Mouse (Mus musculus) cerebellum, adult 18-20 months (tissue): Measurements from ENCODE around the gene Gm20716.

Experiments used
- DNase-seq, 2 experiments: peaks; one replicate each; pipeline ENCODE4 v3.0.0; 2021

Gm20716 gene

GRCm38 (mm10) chr2:168230026-168230728 lies at the start of gene Gm20716, which contains the start of the genes Dpm1 and Mocs3:
TSS of gene Gm20716 (minus strand) at chr2:168230364.
TSS of gene Dpm1 (minus strand) at chr2:168230591.
TSS of gene Mocs3 (plus strand) at chr2:168230622.
- peak; percentile 84 to 88 for DNase-seq

GRCm38 (mm10) chr2:168274374-168274935 lies 44.3 kb upstream of the Gm20716 start:
- peak; percentile 55 to 66 for DNase-seq

GRCm38 (mm10) chr2:168273387-168273786 lies 43.2 kb upstream of the Gm20716 start:
- no peak for DNase-seq

GRCm38 (mm10) chr2:168268033-168268432 lies 37.9 kb upstream of the Gm20716 start:
- no peak for DNase-seq

- DNase-seq = no peak
These were observed 30.7 kb upstream of the Gm20716 start for GRCm38 (mm10) chr2:168260900-168261299.

DNA sequence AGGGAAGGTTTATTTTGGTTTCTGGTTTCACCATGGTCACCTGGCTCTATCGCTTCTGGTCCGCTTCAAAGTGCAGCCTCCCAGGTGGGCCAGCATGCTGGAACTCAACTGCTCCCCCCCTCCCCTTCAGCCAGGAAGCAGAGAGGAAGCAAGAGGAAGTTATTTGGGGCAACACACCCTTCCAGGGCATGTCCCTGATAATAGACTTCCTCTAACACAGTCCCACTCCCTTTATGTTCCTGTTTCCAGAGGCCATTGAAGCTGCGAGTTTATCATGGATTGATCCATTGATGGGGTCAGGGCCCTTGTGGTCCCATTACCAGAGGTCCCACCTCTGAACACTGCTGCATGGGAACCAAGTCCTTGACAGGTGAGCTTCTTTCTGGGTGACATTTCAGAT lies 30.0 kb upstream of the Gm20716 start:
- DNase-seq = no peak

GRCm38 (mm10) chr2:168259046-168259445 lies 28.9 kb upstream of the Gm20716 start:
- DNase-seq = no peak

- no peak for DNase-seq
These were observed 27.0 kb upstream of the Gm20716 start for GRCm38 (mm10) chr2:168257188-168257587.

DNA sequence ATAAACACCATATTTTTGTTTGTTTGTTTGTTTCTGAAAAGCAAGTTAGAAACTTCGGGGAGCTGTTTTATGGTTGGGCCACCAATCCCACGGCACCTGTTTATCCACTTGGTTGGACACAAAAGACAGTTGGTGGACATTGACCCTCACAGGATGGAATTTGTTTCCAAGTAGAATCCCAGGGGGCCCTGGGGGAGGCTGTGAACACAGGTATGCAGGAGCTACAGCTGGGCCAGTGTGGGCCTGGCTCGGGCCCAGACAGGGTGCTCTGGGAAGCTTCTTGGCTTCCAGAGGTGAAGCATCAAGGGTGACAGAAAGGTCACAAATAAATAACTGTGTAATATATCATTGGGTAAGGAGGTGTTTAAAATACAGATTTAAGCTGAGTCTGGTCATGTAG lies 26.3 kb upstream of the Gm20716 start:
- DNase-seq = no peak

- no peak for DNase-seq
These were observed 23.7 kb upstream of the Gm20716 start for GRCm38 (mm10) chr2:168253822-168254221.

DNA sequence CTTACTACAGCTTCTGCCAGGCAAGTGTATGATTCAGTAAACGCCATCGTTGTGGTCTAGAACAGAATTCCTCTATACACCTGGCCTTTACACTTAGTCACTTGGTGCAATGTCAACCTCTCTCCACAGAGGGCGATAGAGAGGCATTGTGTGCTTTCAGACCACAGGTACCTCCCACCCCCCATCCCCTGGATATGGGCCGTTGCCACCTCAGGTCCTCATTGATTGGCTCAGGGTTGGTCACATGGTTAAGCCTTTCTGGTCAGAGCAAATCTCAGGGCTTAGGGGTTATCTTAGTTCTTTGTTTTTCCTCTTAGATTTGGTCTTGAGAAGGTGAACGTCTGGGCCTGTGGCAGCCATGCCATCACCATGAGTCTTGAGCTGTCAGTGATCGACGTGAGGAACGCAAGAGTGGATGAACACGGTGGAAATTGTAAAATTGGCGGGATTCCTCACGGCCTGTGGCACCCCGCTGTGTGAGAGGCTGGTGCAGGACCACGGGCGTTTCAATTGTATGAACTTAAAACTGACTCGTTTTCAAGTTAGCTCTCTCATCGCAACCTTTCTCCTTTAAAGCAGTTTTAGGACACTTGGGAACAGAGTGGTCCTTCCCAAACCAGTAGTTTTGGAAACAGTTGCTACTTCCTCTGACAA lies 22.6 kb upstream of the Gm20716 start:
- DNase-seq = no peak

GRCm38 (mm10) chr2:168250270-168250669 lies 20.1 kb upstream of the Gm20716 start:
- peak; percentile 82 to 88 for DNase-seq

- no peak for DNase-seq
These were observed 18.7 kb upstream of the Gm20716 start for GRCm38 (mm10) chr2:168248856-168249245.

DNA sequence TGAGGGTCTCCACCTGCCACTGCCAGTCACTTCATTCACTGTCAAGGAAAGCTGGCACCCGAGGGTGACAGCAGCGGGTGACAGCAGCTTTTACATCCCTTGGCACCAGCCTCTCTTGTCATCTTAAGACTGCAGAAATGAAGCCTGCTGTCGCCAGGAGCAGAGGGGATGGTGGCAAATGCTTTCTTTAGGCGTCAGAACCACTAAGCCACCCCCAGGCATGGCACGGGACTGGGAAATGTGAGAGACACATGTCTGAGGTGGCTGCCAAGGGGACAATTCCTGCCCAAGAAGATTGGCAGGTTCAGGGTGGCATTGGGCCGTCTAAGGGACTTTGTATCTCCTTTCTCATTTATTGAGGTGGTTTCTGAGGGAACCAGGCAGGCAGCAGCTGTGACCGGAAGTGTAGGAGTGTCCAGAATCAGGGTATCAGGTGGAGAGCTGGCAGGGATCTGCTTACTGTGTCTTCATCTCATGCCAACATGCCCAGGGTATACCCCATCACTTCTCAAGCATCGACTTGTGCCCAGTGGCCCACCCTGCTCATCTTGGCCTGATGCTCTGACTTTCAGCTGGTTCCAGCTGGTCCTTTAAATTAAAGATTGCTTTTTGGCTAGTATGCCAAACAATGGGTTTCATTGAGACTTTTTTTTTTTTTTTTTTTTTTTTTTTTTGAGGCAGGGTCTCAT lies 18.1 kb upstream of the Gm20716 start:
- no peak for DNase-seq

DNA sequence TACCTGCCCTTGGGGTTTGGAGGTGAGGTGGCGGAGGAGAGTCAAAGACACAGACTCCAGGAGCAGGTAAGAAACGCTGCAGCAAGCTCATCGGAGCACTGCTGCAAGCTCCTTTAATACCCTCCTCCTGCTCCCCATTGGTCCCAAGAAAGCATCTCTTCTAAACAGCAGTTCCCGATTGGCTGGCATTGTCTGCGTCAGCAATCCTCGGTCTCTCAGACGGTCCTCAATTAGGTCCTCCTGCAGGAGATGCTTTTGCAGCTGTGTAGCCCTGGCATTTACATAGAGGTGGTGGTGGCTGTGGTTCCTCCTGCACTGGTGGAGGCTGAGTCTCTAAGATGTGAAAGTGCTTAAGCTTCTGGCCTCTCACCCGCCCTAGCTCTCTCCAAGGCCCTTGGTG lies 15.4 kb upstream of the Gm20716 start:
- DNase-seq = no peak

DNA sequence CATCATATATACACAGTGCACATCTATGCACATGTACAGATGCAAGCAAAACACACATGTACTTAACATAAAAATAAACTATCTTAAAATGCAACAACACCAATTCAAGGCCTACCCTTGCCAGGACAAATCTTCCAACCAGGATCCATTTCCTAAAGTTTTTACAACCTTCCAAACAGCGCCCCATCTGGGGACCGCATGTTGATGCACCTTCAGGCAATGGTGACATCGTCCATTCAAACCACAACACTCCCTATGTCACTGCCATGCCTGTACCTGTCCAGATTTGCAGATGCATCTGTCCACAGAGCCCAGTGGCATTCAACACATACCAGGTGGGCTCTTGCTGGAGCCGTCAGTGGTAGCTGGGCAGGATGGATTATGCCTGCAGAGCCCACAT lies 13.1 kb upstream of the Gm20716 start:
- DNase-seq = no peak

DNA sequence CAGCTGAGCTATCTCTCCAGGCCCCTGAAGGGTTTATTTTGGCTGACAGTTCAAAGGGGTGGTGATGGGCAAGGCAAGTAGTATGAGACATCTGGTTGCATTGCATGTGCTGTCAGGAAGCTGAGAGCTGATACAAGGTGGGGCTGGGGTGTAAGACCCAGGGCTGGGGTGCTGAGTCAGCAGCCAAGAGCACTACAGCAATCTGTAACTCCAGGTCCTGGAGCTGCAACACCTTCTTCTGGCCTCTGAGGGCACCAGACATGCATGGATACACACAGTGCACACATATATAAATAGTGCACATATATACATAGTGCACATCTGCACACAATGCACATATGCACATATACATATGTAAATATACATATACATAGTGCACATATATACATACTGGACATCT lies 12.7 kb upstream of the Gm20716 start:
- no peak for DNase-seq

GRCm38 (mm10) chr2:168238335-168238734 lies 8.2 kb upstream of the Gm20716 start:
- no peak for DNase-seq

GRCm38 (mm10) chr2:168233286-168233685 lies 3.1 kb upstream of the Gm20716 start:
- no peak for DNase-seq

DNA sequence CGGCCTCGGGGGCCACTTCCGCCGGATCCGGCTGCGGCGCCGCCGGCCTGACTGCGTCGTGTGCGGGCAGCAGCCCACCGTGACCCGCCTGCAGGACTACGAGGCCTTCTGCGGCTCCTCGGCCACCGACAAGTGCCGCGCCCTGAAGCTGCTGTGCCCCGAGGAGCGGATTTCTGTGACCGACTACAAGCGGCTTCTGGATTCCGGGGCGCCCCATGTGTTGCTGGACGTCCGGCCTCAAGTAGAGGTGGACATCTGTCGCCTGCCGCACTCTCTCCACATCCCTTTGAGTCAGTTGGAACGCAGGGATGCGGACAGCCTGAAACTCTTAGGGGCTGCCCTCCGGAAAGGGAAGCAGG lies 1.3 kb upstream of the Gm20716 start:
- DNase-seq = no peak

GRCm38 (mm10) chr2:168230773-168231470 lies 758 bp upstream of the Gm20716 start:
- DNase-seq = peak in 1 of 2 experiments; percentile 22

- DNase-seq = peak; percentile 46 to 58
These were observed 793 bp downstream of the Gm20716 start for GRCm38 (mm10) chr2:168229116-168230025.
